Mouse (Mus musculus): ENCODE data around the gene Pp2d1. TPM values are rescaled to one million over a fixed set of nuclear protein-coding genes. Genes with fewer than 3 reads are reported as not detected.

The Pp2d1 gene
- polyA plus RNA-seq, 1 experiment = not detected

GRCm38 (mm10) chr17:53478858-53479603, 60.2 kb downstream of the Pp2d1 start, which contains the start of gene Rab5a:
Gene Rab5a, plus strand, starts transcription at chr17:53479234.
- H3K36me3 ChIP-seq (ENCODE audit: control insufficient read depth, insufficient read depth, low read length) = peaks cover 1% of the 10 kb centered on the region; the same call in 1 of the 2 replicates
- peak within 1 kb of the TSS; percentile 86 for H3K4me3 ChIP-seq (ENCODE audit: insufficient read depth, low read depth, low read length)
- TF ChIP-seq CTCF (conservative IDR thresholded peaks at IDR 0.05; ENCODE audit: insufficient read depth, insufficient read length, low read depth, low read length) (peak; percentile 13; the same call in 1 of the 2 replicates), POLR2A (IDR thresholded peaks at IDR 0.05; ENCODE audit: low read depth, low read length) (peak; percentile 61)
- WGBS = under 1% methylated on average over 82 of the region's 82 CpGs
- peak within 1 kb of the TSS; percentile 98 for H3K27ac ChIP-seq (ENCODE audit: insufficient read depth, low read depth, low read length)
- H3K27me3 ChIP-seq (replicated peaks; ENCODE audit: control insufficient read depth, insufficient read depth, low read length) = no peaks in the 10 kb centered on the region
- peak; percentile 99 for DNase-seq
- peaks cover 11% of the 10 kb centered on the region; the same call in 1 of the 2 replicates for H3K4me1 ChIP-seq (ENCODE audit: control insufficient read depth, insufficient read depth, low read length)

GRCm38 (mm10) chr17:53478066-53478857, 61.0 kb downstream of the Pp2d1 start:
- Histone ChIP-seq H3K4me3 (ENCODE audit: insufficient read depth, low read depth, low read length) (peak overlapping the region; percentile 86), H3K4me1 (ENCODE audit: control insufficient read depth, insufficient read depth, low read length) (peaks cover 11% of the 10 kb centered on the region; the same call in 1 of the 2 replicates), H3K36me3 (ENCODE audit: control insufficient read depth, insufficient read depth, low read length) (no peaks in the 10 kb centered on the region), H3K27ac (ENCODE audit: insufficient read depth, low read depth, low read length) (peak overlapping the region; percentile 96), H3K27me3 (replicated peaks; ENCODE audit: control insufficient read depth, insufficient read depth, low read length) (no peaks in the 10 kb centered on the region)
- WGBS = 9% methylated on average over 15 of the region's 15 CpGs
- DNase-seq = no peak
- no peak for TF ChIP-seq POLR2A (IDR thresholded peaks at IDR 0.05; ENCODE audit: low read depth, low read length)

- TF ChIP-seq CTCF (conservative IDR thresholded peaks at IDR 0.05; ENCODE audit: insufficient read depth, insufficient read length, low read depth, low read length) (no peak), POLR2A (IDR thresholded peaks at IDR 0.05; ENCODE audit: low read depth, low read length) (no peak)
- no peak overlapping the region for H3K27ac ChIP-seq (ENCODE audit: insufficient read depth, low read depth, low read length)
- no peaks in the 10 kb centered on the region for H3K4me1 ChIP-seq (ENCODE audit: control insufficient read depth, insufficient read depth, low read length)
- H3K27me3 ChIP-seq (replicated peaks; ENCODE audit: control insufficient read depth, insufficient read depth, low read length) = no peaks in the 10 kb centered on the region
- no peaks in the 10 kb centered on the region for H3K36me3 ChIP-seq (ENCODE audit: control insufficient read depth, insufficient read depth, low read length)
- no peak overlapping the region for H3K4me3 ChIP-seq (ENCODE audit: insufficient read depth, low read depth, low read length)
- DNase-seq = no peak
These were observed 70.6 kb downstream of the Pp2d1 start for GRCm38 (mm10) chr17:53468697-53469096.

- no peak for TF ChIP-seq POLR2A (IDR thresholded peaks at IDR 0.05; ENCODE audit: low read depth, low read length)
- peak; percentile 53 for TF ChIP-seq CTCF (conservative IDR thresholded peaks at IDR 0.05; ENCODE audit: insufficient read depth, insufficient read length, low read depth, low read length)
- Histone ChIP-seq H3K27me3 (replicated peaks; ENCODE audit: control insufficient read depth, insufficient read depth, low read length) (no peaks in the 10 kb centered on the region), H3K36me3 (ENCODE audit: control insufficient read depth, insufficient read depth, low read length) (no peaks in the 10 kb centered on the region), H3K4me3 (ENCODE audit: insufficient read depth, low read depth, low read length) (no peak overlapping the region), H3K27ac (ENCODE audit: insufficient read depth, low read depth, low read length) (no peak overlapping the region), H3K4me1 (ENCODE audit: control insufficient read depth, insufficient read depth, low read length) (no peaks in the 10 kb centered on the region)
- WGBS = 64% methylated on average over 4 of the region's 4 CpGs
- peak; percentile 22 for DNase-seq
These were observed 73.7 kb downstream of the Pp2d1 start for GRCm38 (mm10) chr17:53465569-53465968.

GRCm38 (mm10) chr17:53463496-53463840, 75.8 kb downstream of the Pp2d1 start:
- 13% methylated on average over 8 of the region's 9 CpGs for WGBS
- no peaks in the 10 kb centered on the region for H3K36me3 ChIP-seq (ENCODE audit: control insufficient read depth, insufficient read depth, low read length)
- no peaks in the 10 kb centered on the region for H3K27me3 ChIP-seq (replicated peaks; ENCODE audit: control insufficient read depth, insufficient read depth, low read length)
- TF ChIP-seq CTCF (conservative IDR thresholded peaks at IDR 0.05; ENCODE audit: insufficient read depth, insufficient read length, low read depth, low read length) (no peak), POLR2A (IDR thresholded peaks at IDR 0.05; ENCODE audit: low read depth, low read length) (no peak)
- H3K27ac ChIP-seq (ENCODE audit: insufficient read depth, low read depth, low read length) = no peak overlapping the region
- no peak for DNase-seq
- peak overlapping the region; percentile 38 for H3K4me3 ChIP-seq (ENCODE audit: insufficient read depth, low read depth, low read length)
- no peaks in the 10 kb centered on the region for H3K4me1 ChIP-seq (ENCODE audit: control insufficient read depth, insufficient read depth, low read length)

GRCm38 (mm10) chr17:53462603-53463495, 76.4 kb downstream of the Pp2d1 start, which contains the start of gene Efhb:
Gene Efhb, minus strand, starts transcription at chr17:53463321.
- 23% methylated on average over 26 of the region's 26 CpGs for WGBS
- H3K27ac ChIP-seq (ENCODE audit: insufficient read depth, low read depth, low read length) = no peak within 1 kb of the TSS
- H3K27me3 ChIP-seq (replicated peaks; ENCODE audit: control insufficient read depth, insufficient read depth, low read length) = no peaks in the 10 kb centered on the region
- H3K36me3 ChIP-seq (ENCODE audit: control insufficient read depth, insufficient read depth, low read length) = no peaks in the 10 kb centered on the region
- H3K4me3 ChIP-seq (ENCODE audit: insufficient read depth, low read depth, low read length) = peak within 1 kb of the TSS; percentile 38
- DNase-seq = peak; percentile 95
- H3K4me1 ChIP-seq (ENCODE audit: control insufficient read depth, insufficient read depth, low read length) = no peaks in the 10 kb centered on the region
- TF ChIP-seq CTCF (conservative IDR thresholded peaks at IDR 0.05; ENCODE audit: insufficient read depth, insufficient read length, low read depth, low read length) (no peak), POLR2A (IDR thresholded peaks at IDR 0.05; ENCODE audit: low read depth, low read length) (no peak)

Other genes with a start within 250 kb of the Pp2d1 start
- gene Efhb, start 76.1 kb downstream of the Pp2d1 start, polyA plus RNA-seq (2012; rRNA removed) = 0.03 TPM in 2 replicates
- 10.2 and 14.2 TPM in 2 replicates for gene Rab5a, start 60.2 kb downstream of the Pp2d1 start, polyA plus RNA-seq (2012; rRNA removed)
- 9.9 and 15.5 TPM in 2 replicates for gene Kat2b, start 27.4 kb upstream of the Pp2d1 start, polyA plus RNA-seq (2012; rRNA removed)
- 0.03 and 0.07 TPM in 2 replicates for gene Sgo1, start 149.9 kb upstream of the Pp2d1 start, polyA plus RNA-seq (2012; rRNA removed)

Measured in kidney, adult 2 months (tissue).